Mouse (Mus musculus) liver, postnatal 0 days (tissue): ENCODE measurements around the gene Ipo8. TPM values are rescaled to one million over a fixed set of nuclear protein-coding genes. Genes with fewer than 3 reads are reported as not detected.
A peak's percentile ranks its signal among the peaks of the same experiment; 100 is the strongest.

Source experiments
- ATAC-seq: fragments of 200-750 bp; cut with Nextera tagmentation; 2 replicates; pipeline ENCODE4 v1.8.0; 2017; ENCODE audit warnings: mild to moderate bottlenecking, moderate library complexity
- DNase-seq: peaks from one replicate; pipeline ENCODE4 v3.0.0-alpha.2; 2016
- H3K27ac ChIP-seq: fragments of 300-500 bp; sonication (generic); 2 replicates; pipeline ENCODE4 v1.5.1; 2014; ENCODE audit warnings: antibody characterized with exemption, moderate library complexity, mild to moderate bottlenecking, low read depth
- H3K27me3 ChIP-seq: fragments of 300-500 bp; sonication (generic); 2 replicates; pipeline ENCODE4 v1.6.1; 2014; ENCODE audit warnings: low read length, control low read depth, mixed read lengths; ENCODE audit not compliant: insufficient read depth
- H3K36me3 ChIP-seq: fragments of 300-500 bp; sonication (generic); replicated peaks from 2 replicates; pipeline ENCODE4 v1.6.1; 2014; ENCODE audit warnings: mild to moderate bottlenecking, control low read depth, low read length, moderate library complexity, mixed read lengths; ENCODE audit not compliant: insufficient read depth
- H3K4me1 ChIP-seq: fragments of 300-500 bp; sonication (generic); 2 replicates; pipeline ENCODE4 v1.6.1; 2014; ENCODE audit warnings: antibody characterized with exemption, mild to moderate bottlenecking, control low read depth; ENCODE audit not compliant: insufficient read depth
- H3K4me2 ChIP-seq: fragments of 300-500 bp; sonication (generic); 2 replicates; pipeline ENCODE4 v1.6.1; 2014; ENCODE audit warnings: low read depth, mild to moderate bottlenecking, low read length, moderate library complexity, mixed read lengths
- H3K4me3 ChIP-seq: fragments of 300-500 bp; sonication (generic); 2 replicates; pipeline ENCODE4 v1.5.1; 2014; ENCODE audit warnings: low read depth, low read length
- H3K9ac ChIP-seq: fragments of 300-500 bp; sonication (generic); replicated peaks from 2 replicates; pipeline ENCODE4 v1.6.1; 2014; ENCODE audit warnings: mild to moderate bottlenecking, moderate library complexity
- H3K9me3 ChIP-seq: fragments of 300-500 bp; sonication (generic); 2 replicates; pipeline ENCODE4 v1.6.1; 2016; ENCODE audit warnings: mild to moderate bottlenecking, control low read depth, low read length, mixed read lengths
- CTCF ChIP-seq: sonication (generic); IDR thresholded peaks from 2 replicates; pipeline ENCODE4 v1.5.1; 2016; ENCODE audit warnings: antibody characterized with exemption, low read depth
- EP300 ChIP-seq: IDR thresholded peaks from 2 replicates; pipeline ENCODE4 v1.6.1; 2016; ENCODE audit warnings: antibody characterized with exemption, low read depth, mild to moderate bottlenecking
- WGBS: fragments of 180-500 bp; shearing (Covaris S2); extraction: QIAGEN DNeasy Blood & Tissue Kit; methylation state at CpG from one replicate; pipeline ENCODE4 v1.1.7; 2014; ENCODE audit not compliant: insufficient replicate concordance; 5-methylcytosine and 5-hydroxymethylcytosine counted together
- polyA plus RNA-seq: library from polyadenylated mRNA; unstranded; fragments of >200 nt; fragmentation: Nextera tagmentation; extraction: Ambion mirVana; gene quantifications from 2 replicates; pipeline ENCODE4 v1.2.1, GENCODE M21; 2015

The Ipo8 gene
- polyA plus RNA-seq, 1 experiment from 2014 or later, result 7.4 TPM

DNA sequence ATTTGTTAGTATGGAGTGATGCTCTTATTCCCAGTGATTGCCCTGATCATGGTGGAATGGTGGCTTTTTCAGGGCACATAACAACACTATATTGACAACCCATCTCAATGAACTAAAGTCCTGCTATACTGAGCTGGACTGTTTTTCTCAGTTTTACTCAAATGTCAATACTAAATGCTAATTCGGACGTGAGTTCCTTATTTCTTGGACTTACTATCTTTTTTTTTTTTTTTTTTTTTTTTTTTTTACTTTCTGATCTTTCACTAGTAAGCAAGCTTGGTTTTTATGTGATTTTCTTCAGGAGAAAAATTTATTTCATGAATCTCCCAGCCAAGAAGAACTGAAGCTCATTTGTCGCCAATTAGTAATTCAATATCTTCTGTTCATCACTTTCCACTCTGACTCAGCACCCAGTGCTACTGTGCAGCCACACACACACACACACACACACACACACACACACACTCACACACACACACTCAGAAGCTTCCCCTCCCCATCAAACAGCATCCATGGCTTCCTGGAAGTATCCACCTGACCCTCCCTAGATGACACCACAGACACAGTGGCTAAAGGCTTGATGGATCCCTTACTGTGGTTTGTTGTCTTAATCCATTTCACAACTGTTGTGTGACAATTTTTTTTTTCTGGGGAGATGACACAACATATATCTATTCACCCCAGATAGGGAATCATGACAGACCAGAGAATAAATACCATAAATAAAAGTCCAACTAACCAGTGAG is 69.1 kb downstream of the Ipo8 start:
- no peak overlapping the region for H3K27ac ChIP-seq
- H3K4me3 ChIP-seq, result no peak overlapping the region
- no peak overlapping the region for H3K9ac ChIP-seq
- no peaks in the 10 kb centered on the region for H3K36me3 ChIP-seq
- ATAC-seq, result no peak
- no peaks in the 10 kb centered on the region for H3K27me3 ChIP-seq
- TF ChIP-seq CTCF, result no peak
- TF ChIP-seq EP300, result no peak
- 69% methylated on average over 3 of the region's 3 CpGs for WGBS
- no peak overlapping the region for H3K4me2 ChIP-seq
- no peak for DNase-seq
- no peaks in the 10 kb centered on the region for H3K9me3 ChIP-seq
- no peaks in the 10 kb centered on the region for H3K4me1 ChIP-seq

DNA sequence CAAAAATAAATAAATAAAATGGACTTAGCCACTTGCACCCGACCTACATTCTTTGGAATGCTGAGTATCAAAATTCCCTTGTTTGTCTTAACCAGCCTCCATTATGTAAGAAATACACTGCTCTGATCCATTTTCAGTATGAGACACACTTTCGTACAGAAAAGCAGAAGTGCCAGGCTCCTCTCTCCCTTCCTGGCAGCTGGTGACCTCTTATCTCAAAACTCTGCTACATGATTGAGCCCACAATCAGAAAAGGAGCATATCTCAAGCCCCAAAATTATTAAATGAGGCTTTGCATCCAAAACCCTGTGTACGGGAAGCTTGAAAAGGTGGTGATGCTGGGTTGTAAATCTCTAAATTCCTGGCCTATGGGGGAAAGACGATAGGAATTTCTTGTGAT is 69.8 kb downstream of the Ipo8 start:
- ATAC-seq (no peak), DNase-seq (no peak)
- 36% methylated on average over 4 of the region's 4 CpGs for WGBS
- Histone ChIP-seq H3K4me3 (no peak overlapping the region), H3K4me1 (no peaks in the 10 kb centered on the region), H3K4me2 (no peak overlapping the region), H3K27ac (no peak overlapping the region), H3K9me3 (no peaks in the 10 kb centered on the region), H3K27me3 (no peaks in the 10 kb centered on the region), H3K36me3 (no peaks in the 10 kb centered on the region), H3K9ac (no peak overlapping the region)
- no peak for TF ChIP-seq EP300
- TF ChIP-seq CTCF, result no peak

DNA sequence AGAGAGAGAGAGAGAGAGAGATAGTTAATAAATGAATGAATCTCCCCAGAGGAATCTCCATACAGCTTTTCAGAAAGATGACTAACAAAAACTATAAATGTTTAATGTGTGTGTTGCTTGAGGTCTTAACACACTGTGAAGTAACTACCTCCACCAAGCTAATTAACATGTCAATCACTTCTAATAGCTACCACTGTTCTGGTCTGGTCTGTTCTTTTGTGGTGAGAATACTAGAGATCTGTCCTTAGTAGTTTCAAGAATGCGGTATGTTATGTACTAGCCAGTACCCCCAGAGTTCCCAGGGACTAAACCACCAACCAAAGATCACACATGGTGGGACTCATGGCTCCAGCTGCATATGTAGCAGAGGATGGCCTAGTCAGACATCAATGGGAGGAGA is 74.7 kb downstream of the Ipo8 start:
- DNase-seq (no peak), ATAC-seq (no peak)
- Histone ChIP-seq H3K9me3 (no peaks in the 10 kb centered on the region), H3K4me2 (no peak overlapping the region), H3K4me3 (no peak overlapping the region), H3K27ac (no peak overlapping the region), H3K9ac (no peak overlapping the region), H3K36me3 (no peaks in the 10 kb centered on the region), H3K4me1 (no peaks in the 10 kb centered on the region), H3K27me3 (no peaks in the 10 kb centered on the region)
- 90% methylated on average over 1 of the region's 1 CpGs for WGBS
- no peak for TF ChIP-seq EP300
- no peak for TF ChIP-seq CTCF

DNA sequence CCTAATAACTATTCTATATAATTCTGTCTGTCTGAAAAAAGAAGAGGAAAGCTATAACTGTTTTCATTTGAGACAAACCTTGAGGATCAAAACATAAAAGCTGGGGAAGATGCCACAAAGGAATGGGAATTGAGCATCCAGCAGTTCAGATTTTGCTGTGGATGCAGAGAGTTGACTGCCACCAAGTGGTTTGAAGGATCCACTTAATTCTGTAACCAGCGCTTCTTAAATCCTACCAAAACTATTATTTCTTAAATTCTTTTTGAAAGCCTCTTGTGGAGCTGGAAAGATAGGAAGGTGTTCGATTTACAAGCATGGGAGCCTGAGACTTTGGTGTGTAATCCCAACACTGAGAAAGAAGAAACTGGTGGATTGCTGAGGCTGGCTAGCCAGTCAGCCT is 79.9 kb downstream of the Ipo8 start:
- no peak for DNase-seq
- 0 out of 2 replicates have a peak, but pooled peaks have one; percentile 19 for TF ChIP-seq CTCF
- no peak for TF ChIP-seq EP300
- 67% methylated on average over 2 of the region's 2 CpGs for WGBS
- Histone ChIP-seq H3K27me3 (no peaks in the 10 kb centered on the region), H3K4me2 (no peak overlapping the region), H3K9me3 (no peaks in the 10 kb centered on the region), H3K27ac (no peak overlapping the region), H3K4me3 (no peak overlapping the region), H3K4me1 (no peaks in the 10 kb centered on the region), H3K36me3 (no peaks in the 10 kb centered on the region), H3K9ac (no peak overlapping the region)
- no peak for ATAC-seq

DNA sequence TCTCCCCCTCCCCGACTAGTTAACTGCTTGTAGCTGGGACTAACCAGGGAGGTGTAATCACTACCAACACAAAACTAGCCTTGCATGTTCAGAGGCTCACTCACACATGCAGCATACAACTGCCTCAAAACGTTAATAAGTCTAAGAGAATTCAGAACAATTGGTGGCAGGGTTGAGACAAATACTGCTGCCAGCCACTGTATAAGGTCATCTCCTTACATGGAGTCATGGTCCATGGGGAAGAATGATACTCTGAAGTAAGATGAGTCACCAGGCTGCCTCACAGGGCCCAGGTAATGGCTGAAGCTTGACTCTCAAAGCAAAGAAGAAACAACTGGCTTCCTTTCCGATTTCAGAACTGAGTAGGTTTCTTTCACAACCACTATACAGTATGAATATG is 81.1 kb downstream of the Ipo8 start:
- Histone ChIP-seq H3K4me3 (no peak overlapping the region), H3K9me3 (no peaks in the 10 kb centered on the region), H3K4me2 (no peak overlapping the region), H3K36me3 (no peaks in the 10 kb centered on the region), H3K27me3 (no peaks in the 10 kb centered on the region), H3K9ac (no peak overlapping the region), H3K27ac (no peak overlapping the region), H3K4me1 (no peaks in the 10 kb centered on the region)
- DNase-seq (no peak), ATAC-seq (no peak)
- 73% methylated on average over 3 of the region's 3 CpGs for WGBS
- TF ChIP-seq EP300, result no peak
- no peak for TF ChIP-seq CTCF

DNA sequence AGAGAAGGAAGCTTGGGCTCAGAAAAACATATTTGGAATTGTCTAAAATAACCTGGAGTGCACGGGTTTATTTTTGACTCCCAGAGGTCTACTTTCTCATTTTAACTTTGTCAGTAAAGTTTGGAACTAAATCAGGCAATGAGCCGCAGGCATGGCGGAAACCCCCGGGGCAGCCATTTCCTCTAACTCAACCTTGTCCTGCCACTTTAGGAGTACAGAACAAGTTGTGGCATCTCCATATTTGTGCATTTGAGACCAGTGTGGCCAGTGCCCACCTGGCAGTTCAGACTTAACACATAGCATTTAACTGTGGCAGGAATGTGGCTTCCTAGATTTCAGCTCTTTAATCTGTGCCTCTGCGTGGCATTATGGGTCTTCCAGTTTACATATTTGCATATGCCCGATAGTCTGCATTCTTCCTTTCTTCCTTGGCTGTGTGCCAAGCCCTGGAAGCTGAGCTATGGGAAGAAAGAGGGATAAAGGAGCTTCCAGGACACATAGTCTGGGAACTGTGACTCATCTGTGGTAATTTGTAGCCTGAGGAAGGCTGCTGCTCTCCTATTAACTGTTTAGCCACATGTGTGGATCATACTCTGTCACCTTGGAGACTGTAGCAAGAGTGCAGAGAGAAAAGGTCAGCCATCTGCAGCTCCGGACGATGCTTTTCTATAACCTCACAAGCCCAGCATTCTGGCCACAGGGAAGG is 90.6 kb downstream of the Ipo8 start:
- no peaks in the 10 kb centered on the region for H3K4me1 ChIP-seq
- no peak overlapping the region for H3K4me2 ChIP-seq
- 71% methylated on average over 8 of the region's 8 CpGs for WGBS
- no peaks in the 10 kb centered on the region for H3K36me3 ChIP-seq
- no peak overlapping the region for H3K4me3 ChIP-seq
- no peak overlapping the region for H3K9ac ChIP-seq
- DNase-seq (no peak), ATAC-seq (no peak)
- no peaks in the 10 kb centered on the region for H3K9me3 ChIP-seq
- no peaks in the 10 kb centered on the region for H3K27me3 ChIP-seq
- H3K27ac ChIP-seq, result no peak overlapping the region
- no peak for TF ChIP-seq EP300
- no peak for TF ChIP-seq CTCF
